Mouse (Mus musculus): ENCODE data around the gene Zfand2a.

Gene Zfand2a

GRCm38 (mm10) chr5:139429818-139430341, 54.5 kb downstream of the Zfand2a start:
- no peak for DNase-seq (ENCODE audit: low spot score)

- no peak for DNase-seq (ENCODE audit: low spot score)
These were observed 56.4 kb downstream of the Zfand2a start for GRCm38 (mm10) chr5:139427989-139428388.

- DNase-seq (ENCODE audit: low spot score): no peak
These were observed 57.3 kb downstream of the Zfand2a start for GRCm38 (mm10) chr5:139427001-139427400.

- no peak for DNase-seq (ENCODE audit: low spot score)
These were observed 59.2 kb downstream of the Zfand2a start for GRCm38 (mm10) chr5:139425198-139425597.

- no peak for DNase-seq (ENCODE audit: low spot score)
These were observed 61.1 kb downstream of the Zfand2a start, which contains the start of gene Gper1 for GRCm38 (mm10) chr5:139423026-139423865. Gper1 (plus strand) TSS chr5:139423151.

Measured in testis, postnatal 14 days (tissue).